ENCODE assay signal across 19 mouse cellular contexts in the genomic region with DNA sequence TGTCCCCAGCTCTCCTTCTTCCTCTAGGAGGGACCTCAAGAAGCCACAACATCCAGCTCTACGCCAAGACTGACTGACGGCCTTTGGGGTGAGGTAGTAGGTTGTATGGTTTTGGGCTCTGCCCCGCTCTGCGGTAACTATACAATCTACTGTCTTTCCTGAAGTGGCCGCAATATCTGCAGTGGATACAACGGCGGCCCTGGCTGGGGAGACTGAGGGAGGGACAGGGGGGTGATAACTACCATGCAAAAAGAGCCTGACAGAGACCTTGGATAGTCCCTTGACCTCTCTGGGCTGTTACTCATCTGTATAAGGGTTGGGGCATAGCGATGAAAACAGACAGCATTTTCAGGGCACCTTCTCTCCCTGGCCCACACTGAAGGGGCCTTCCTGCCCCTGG. TPM values are rescaled to one million over a fixed set of nuclear protein-coding genes. Genes with fewer than 3 reads are reported as not detected.
A peak's percentile ranks its signal among the peaks of the same experiment; 100 is the strongest.
DNase-seq lines count a peak whose midpoint lies in the region; ATAC-seq and TF ChIP-seq lines count a peak whose summit lies in the region.
"Had no signal": no experiment of that assay in that cellular context is flagged by ENCODE, and none has a peak within 500 bp of the region (broad histone marks: within the 10 kb centered on the region; RNA-seq: fewer than 3 reads in every experiment).

No protein-coding gene starts in this region.

- no peaks in the 10 kb centered on the region for H3K9me3 ChIP-seq in heart, embryonic 11.5 days (replicated peaks; ENCODE audit: control insufficient read depth, low read length)
- H3K9me3 ChIP-seq: G1E; heart, embryonic 15.5 days; intestine, embryonic 15.5 days; limb, embryonic 15.5 days had no signal

- H3K27ac ChIP-seq in heart, embryonic 11.5 days (ENCODE audit: low read depth, low read length), result no peak overlapping the region
- peak overlapping the region; percentile 62 for H3K27ac ChIP-seq in layer of hippocampus, adult 2 months
- H3K27ac ChIP-seq in cortical plate, adult 2 months (ENCODE audit: insufficient read depth, low read length), result 0 out of 2 replicates have a peak overlapping the region, but pooled peaks have one; percentile 7
- H3K27ac ChIP-seq: heart, embryonic 15.5 days; intestine, embryonic 15.5 days had no signal

- H3K36me3 ChIP-seq in heart, embryonic 11.5 days (ENCODE audit: control insufficient read depth, insufficient read depth, low read length), result no peaks in the 10 kb centered on the region

- no peak for ATAC-seq in heart, embryonic 11.5 days (replicated peaks; ENCODE audit: insufficient number of reproducible peaks, low FRiP score, low TSS enrichment)
- ATAC-seq: intestine, embryonic 15.5 days; liver, postnatal 0 days had no signal

- H3K27me3 ChIP-seq in heart, embryonic 11.5 days (ENCODE audit: control insufficient read depth, insufficient read depth, low read length), result peaks cover 5% of the 10 kb centered on the region; the same call in 1 of the 2 replicates
- H3K27me3 ChIP-seq: intestine, embryonic 15.5 days; limb, embryonic 15.5 days had no signal

- no peak for TF ChIP-seq CTCF in layer of hippocampus, adult 2 months (conservative IDR thresholded peaks at IDR 0.05)
- TF ChIP-seq CTCF in cortical plate, adult 2 months (IDR thresholded peaks at IDR 0.05; ENCODE audit: extremely low read depth, insufficient read depth, low read length), result no peak

- no peak overlapping the region for H3K4me3 ChIP-seq in heart, embryonic 11.5 days (ENCODE audit: low read depth, low read length)
- H3K4me3 ChIP-seq in layer of hippocampus, adult 2 months, result no peak overlapping the region
- no peak overlapping the region for H3K4me3 ChIP-seq in cortical plate, adult 2 months (ENCODE audit: insufficient read depth, low read length)
- H3K4me3 ChIP-seq: heart, embryonic 15.5 days; intestine, embryonic 15.5 days; limb, embryonic 15.5 days; megakaryocyte, embryonic 14.5 days had no signal

- DNase-seq in adrenal gland, postnatal 14 days, result peak; percentile 36
- no peak for DNase-seq in adrenal gland, postnatal 10 days
- DNase-seq in heart, adult 11 months, result peak; percentile 92
- DNase-seq in layer of hippocampus, adult 2 months (ENCODE audit: low spot score in 2 of 2), result no peak
- no peak for DNase-seq in layer of hippocampus, adult 9-11 months
- DNase-seq in embryo, embryonic 10.5 days (ENCODE audit: low spot score), result no peak
- DNase-seq: layer of hippocampus, postnatal 36 days; liver, postnatal 0 days; midbrain, embryonic 14.5 days; retina, postnatal 1 day; thymus, adult 2 months had no signal

- WGBS in heart, embryonic 11.5 days (ENCODE audit: insufficient replicate concordance), result 91% methylated on average over 8 of the region's 8 CpGs

- no peak for TF ChIP-seq POLR2A in cortical plate, adult 2 months (IDR thresholded peaks at IDR 0.05; ENCODE audit: extremely low read depth, insufficient read depth, low read length)

- H3K4me1 ChIP-seq in heart, embryonic 11.5 days (ENCODE audit: control insufficient read depth, insufficient read depth, low read length), result no peaks in the 10 kb centered on the region
- peaks cover 2% of the 10 kb centered on the region; the same call in 1 of the 2 replicates for H3K4me1 ChIP-seq in cortical plate, adult 2 months (ENCODE audit: control insufficient read depth, insufficient read depth, low read length)

- no peak overlapping the region for H3K9ac ChIP-seq in heart, embryonic 11.5 days (ENCODE audit: low read depth, low read length)
- H3K9ac ChIP-seq: heart, embryonic 15.5 days; intestine, embryonic 15.5 days; limb, embryonic 15.5 days; liver, postnatal 0 days had no signal

- H3K4me2 ChIP-seq in heart, embryonic 11.5 days, result no peak overlapping the region
- H3K4me2 ChIP-seq: heart, embryonic 15.5 days; intestine, embryonic 15.5 days; limb, embryonic 15.5 days had no signal

RNA-seq across cellular contexts. Expression of a gene that starts 28.3 kb away (rescaled TPM):
- total RNA-seq in adrenal gland, postnatal 14 days (2021), result 63.3 and 84.9 TPM in 2 replicates
- total RNA-seq in adrenal gland, postnatal 10 days (2021), result 100 to 1,000 TPM in 1 of 2 experiments, 10 to 100 TPM in 1; 95.3 to 120 TPM
- polyA plus RNA-seq in heart, embryonic 11.5 days (2014; fragmentation: Nextera tagmentation; extraction: Ambion mirVana), result 1.7 and 2.8 TPM in 2 replicates
- 1 to 10 TPM; 3.1 to 3.9 TPM for total RNA-seq in layer of hippocampus, adult 2 months (2021)
- 1.8 and 2.0 TPM in 2 replicates for polyA plus RNA-seq in cortical plate, adult 2 months (2012; rRNA removed)
- total RNA-seq: hematopoietic stem cell, adult 5-6 weeks had no signal
- polyA plus RNA-seq: G1E had no signal

Comparison
In these comparisons a context has a peak if more than half of its experiments do, and no peak if none do; other contexts are left out.
1. DNase-seq: peak in adrenal gland, postnatal 14 days (single experiment) and heart, adult 11 months (single experiment); none in adrenal gland, postnatal 10 days (single experiment), layer of hippocampus, adult 2 months (0 of 2), layer of hippocampus, adult 9-11 months (single experiment) and embryo, embryonic 10.5 days (single experiment).
2. RNA of a gene that starts 28.3 kb away (total RNA-seq): 95.3 to 120 TPM in adrenal gland, postnatal 10 days and 63.3 to 84.9 TPM in adrenal gland, postnatal 14 days; 3.1 to 3.9 TPM in layer of hippocampus, adult 2 months; every median in the first group is over 10 times any median in the second.